Mouse (Mus musculus) bone marrow macrophage, adult 2 months (primary cell): ENCODE results near the gene Atp2c2.
A peak's percentile ranks its signal among the peaks of the same experiment; 100 is the strongest.

Experiments
- CTCF ChIP-seq: IDR thresholded peaks from 2 replicates; pipeline ENCODE4 v1.5.1; 2012; ENCODE audit warnings: low read depth, mild to moderate bottlenecking, low read length, moderate library complexity
- POLR2A ChIP-seq: IDR thresholded peaks from 2 replicates; pipeline ENCODE4 v1.6.1; 2012; ENCODE audit warnings: mild to moderate bottlenecking, low read depth, low read length, borderline replicate concordance

- TF ChIP-seq POLR2A (0 out of 2 replicates have a peak, but pooled peaks have one; percentile 17), CTCF (no peak)
These were observed 78.5 kb downstream of the Atp2c2 start, which contains the start of gene Tldc1 for GRCm38 (mm10) chr8:119778263-119778662.
